Mouse (Mus musculus) adrenal gland, postnatal 4 days (tissue): ENCODE data around the gene Ucp3. TPM values are rescaled to one million over a fixed set of nuclear protein-coding genes. Genes with fewer than 3 reads are reported as not detected.

ENCODE experiments used
- DNase-seq, 2 experiments: peaks; one replicate each; pipeline ENCODE4 v3.0.0; 2021 to 2022; ENCODE audit warnings: low spot score in 2 of 2, mixed read lengths in 2 of 2
- total RNA-seq, 2 experiments: library from RNA; stranded (reverse); gene quantifications; 2 replicates each; pipeline ENCODE4 v1.2.3; 2021

The Ucp3 gene
- total RNA-seq, 2 experiments from 2014 or later, result 2.7 to 3.6 TPM

- DNase-seq, result no peak
Observed at GRCm38 (mm10) chr7:100500276-100500977, 27.6 kb downstream of the Ucp3 start.

- no peak for DNase-seq
Observed at GRCm38 (mm10) chr7:100501027-100501843, 28.4 kb downstream of the Ucp3 start.

DNA sequence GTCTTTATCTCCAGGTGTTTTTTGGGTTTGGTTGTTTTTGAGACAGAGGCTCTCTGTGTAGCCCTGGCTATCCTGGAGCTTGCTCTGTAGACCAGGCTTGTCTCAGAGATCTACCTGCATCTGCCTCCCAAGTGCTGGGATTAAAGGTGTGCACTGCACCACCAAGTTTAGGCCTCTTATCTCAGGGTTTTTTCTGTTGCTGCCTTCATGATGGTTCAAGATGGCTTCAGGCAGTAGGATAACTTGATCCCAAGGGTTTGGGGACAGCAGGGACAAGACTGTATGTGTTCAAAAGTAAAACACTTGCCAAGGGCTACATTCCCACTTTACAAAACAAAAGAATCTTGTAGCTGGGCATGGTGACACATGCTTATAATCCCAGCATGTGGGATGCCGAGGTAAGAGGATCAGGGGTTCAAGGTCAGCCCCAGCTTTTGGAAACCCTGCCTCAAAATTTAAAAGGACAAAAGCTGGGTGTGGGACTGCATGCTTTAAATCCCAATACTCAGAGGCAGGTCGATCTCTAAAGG, 29.1 kb downstream of the Ucp3 start:
- DNase-seq, result no peak

DNA sequence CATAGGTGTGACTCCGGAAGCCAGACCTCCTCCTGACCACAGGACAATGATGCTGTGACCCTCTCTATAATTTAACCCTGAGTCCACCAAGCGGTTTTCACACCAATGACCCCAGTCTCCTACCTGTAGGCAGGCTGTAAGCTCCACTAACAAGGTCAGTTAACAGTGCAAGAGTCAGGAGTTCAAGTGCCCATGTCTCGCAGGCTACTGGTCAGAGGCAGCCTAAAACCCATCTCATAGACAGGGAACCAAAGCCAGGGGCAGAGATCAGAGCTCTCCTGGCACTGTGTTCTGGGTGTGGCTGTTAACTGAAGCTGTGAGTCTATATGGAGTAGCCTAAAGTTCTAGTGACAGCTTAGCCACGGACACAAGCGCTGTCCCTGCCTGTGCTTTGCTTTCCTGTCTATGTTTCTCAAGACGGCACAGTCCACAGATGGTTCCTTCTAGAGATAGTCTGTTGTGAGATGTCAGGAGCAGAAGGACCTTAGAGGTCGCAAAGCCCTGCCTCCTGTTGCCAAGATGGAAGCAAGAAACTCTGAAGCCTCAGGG, 29.7 kb downstream of the Ucp3 start:
- no peak for DNase-seq

- no peak for DNase-seq
Observed at GRCm38 (mm10) chr7:100503076-100503475, 30.3 kb downstream of the Ucp3 start.

DNA sequence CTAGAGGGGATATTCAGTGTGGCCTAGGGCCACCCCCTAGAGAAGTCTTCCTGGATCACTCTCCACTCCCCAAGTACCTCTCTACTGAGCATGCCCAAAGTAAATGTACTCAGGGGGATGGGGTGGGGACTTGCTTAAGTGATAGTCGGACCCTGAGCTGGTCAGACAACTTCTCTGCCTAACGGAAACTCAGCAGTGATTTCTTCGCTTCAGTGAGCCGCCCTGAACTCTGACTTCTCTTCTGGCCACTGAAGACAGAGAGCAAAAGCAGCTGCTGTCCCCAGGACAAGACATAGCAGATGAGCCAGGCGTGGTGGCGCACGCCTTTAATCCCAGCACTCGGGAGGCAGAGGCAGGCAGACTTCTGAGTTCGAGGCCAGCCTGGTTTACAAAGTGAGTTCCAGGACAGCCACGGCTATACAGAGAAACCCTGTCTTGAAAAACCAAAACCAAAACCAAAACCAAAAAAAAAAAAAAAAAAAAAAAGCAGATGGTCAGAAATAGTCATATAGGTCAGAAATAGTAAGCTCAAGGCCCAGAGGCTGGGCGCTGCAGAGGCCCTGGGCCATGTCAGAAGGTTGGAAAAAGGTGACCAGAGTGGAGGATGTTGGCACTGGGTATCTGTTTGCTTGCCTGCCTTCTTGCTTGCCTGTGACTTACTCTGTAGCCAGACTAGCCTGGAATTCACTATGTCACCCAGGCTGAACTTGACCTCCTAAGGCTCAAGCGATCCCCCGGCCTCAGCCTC, 32.1 kb downstream of the Ucp3 start:
- DNase-seq, result no peak

GRCm38 (mm10) chr7:100506494-100506893, 33.7 kb downstream of the Ucp3 start:
- DNase-seq, result no peak

DNA sequence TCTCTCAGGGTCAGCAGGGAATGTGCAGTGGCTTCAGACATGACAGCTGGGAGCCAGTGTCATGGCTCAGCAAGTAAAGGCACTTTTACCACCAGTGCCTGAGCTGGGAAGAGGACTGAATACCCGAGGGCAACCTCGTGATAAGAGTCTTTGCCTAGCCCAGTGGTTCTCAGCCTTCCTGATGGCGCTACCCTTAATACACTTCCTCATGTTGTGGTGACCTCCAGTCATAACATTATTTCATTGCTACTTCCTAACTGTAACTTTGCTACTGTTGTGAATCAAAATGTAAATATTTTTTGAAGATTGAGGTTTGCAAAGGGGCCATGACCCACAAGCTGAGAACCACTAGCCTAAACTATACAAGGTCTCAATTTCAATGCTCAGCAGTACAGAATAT, 35.9 kb downstream of the Ucp3 start:
- DNase-seq, result no peak

GRCm38 (mm10) chr7:100511602-100512001, 38.8 kb downstream of the Ucp3 start:
- no peak for DNase-seq

DNA sequence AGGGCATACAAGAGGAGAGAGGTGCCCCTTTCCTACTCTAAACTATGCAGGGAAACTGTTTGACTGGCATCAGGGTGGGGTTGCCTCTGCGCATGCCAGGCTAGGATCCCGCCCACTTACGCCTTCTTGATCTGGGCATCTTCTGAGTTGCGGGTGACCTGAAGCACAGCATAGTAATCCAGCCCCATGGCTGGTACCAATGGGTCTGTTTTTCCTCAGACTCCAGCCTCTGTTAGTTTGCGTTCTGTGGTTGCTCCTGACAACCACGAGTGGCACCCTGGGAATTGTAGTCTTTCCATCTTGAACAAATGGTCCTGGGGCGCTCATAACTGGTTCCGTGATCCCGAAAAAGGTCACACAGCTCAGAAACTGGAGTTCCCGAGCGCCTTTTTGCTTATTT, 41.8 kb downstream of the Ucp3 start, which contains the start of gene Dnajb13:
Gene Dnajb13, minus strand, starts transcription at position 388 of the 400 bp plus-strand sequence.
- no peak for DNase-seq

GRCm38 (mm10) chr7:100520204-100520603, 47.4 kb downstream of the Ucp3 start:
- no peak for DNase-seq

GRCm38 (mm10) chr7:100520663-100521285, 48.0 kb downstream of the Ucp3 start:
- peak; percentile 75 to 76 for DNase-seq

DNA sequence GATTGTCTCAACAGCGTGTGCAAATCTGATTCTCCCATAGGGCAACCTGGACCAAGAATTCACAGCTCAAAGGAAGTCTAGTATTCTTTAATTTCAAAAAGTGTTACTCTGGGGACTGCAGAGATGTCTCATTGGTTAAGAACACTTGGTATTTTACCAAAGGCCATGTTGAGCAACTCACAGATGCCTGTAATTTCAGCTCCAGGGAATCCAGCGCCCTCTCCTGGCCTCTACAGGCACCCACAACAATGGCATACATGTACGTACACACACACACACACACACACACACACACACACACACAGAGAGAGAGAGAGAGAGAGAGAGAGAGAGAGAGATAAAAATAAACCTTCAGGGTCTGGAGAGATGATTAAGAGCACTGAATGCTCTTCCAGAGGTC, 49.4 kb downstream of the Ucp3 start:
- no peak for DNase-seq

- no peak for DNase-seq
Observed at GRCm38 (mm10) chr7:100524669-100525068, 51.9 kb downstream of the Ucp3 start.

- no peak for DNase-seq
Observed at GRCm38 (mm10) chr7:100530766-100531165, 58.0 kb downstream of the Ucp3 start.

- no peak for DNase-seq
Observed at GRCm38 (mm10) chr7:100533503-100533902, 60.7 kb downstream of the Ucp3 start.

GRCm38 (mm10) chr7:100534216-100534615, 61.4 kb downstream of the Ucp3 start:
- no peak for DNase-seq

GRCm38 (mm10) chr7:100535831-100536230, 63.0 kb downstream of the Ucp3 start:
- no peak for DNase-seq
